Mouse (Mus musculus): Measurements from ENCODE around the gene Aak1. TPM values are rescaled to one million over a fixed set of nuclear protein-coding genes. Genes with fewer than 3 reads are reported as not detected.

Aak1 gene
- total and polyA plus RNA-seq, 2 experiments from 2014 or later: 41.8 to 79.2 TPM

- H3K4me1 ChIP-seq (ENCODE audit: insufficient read depth, low read length): peaks cover 2% of the 10 kb centered on the region; the same call in 1 of the 2 replicates
- DNase-seq (ENCODE audit: low spot score): no peak
- no peaks in the 10 kb centered on the region for H3K9me3 ChIP-seq (ENCODE audit: low read length)
- H3K4me2 ChIP-seq (ENCODE audit: low read depth, low read length, poor library complexity, severe bottlenecking): no peak overlapping the region
- TF ChIP-seq CTCF (IDR thresholded peaks at IDR 0.05): no peak
- no peak for ATAC-seq (ENCODE audit: low FRiP score)
- H3K27me3 ChIP-seq (ENCODE audit: insufficient read depth, low read length): no peaks in the 10 kb centered on the region
- H3K27ac ChIP-seq (ENCODE audit: low read depth, low read length): no peak overlapping the region
- no peaks in the 10 kb centered on the region for H3K36me3 ChIP-seq (ENCODE audit: insufficient read depth, low read length)
- H3K9ac ChIP-seq (replicated peaks; ENCODE audit: low read length, poor library complexity, severe bottlenecking): no peak overlapping the region
- H3K4me3 ChIP-seq (ENCODE audit: low read depth, low read length): no peak overlapping the region
Measured at GRCm38 (mm10) chr6:87005577-87005976, 156.3 kb downstream of the Aak1 start.

GRCm38 (mm10) chr6:87008887-87009286 lies 159.6 kb downstream of the Aak1 start, which contains the start of gene Nfu1:
Gene Nfu1, plus strand, starts transcription at chr6:87009236.
- DNase-seq (ENCODE audit: low spot score): no peak
- peak within 1 kb of the TSS; percentile 97 for H3K9ac ChIP-seq (replicated peaks; ENCODE audit: low read length, poor library complexity, severe bottlenecking)
- 79% methylated on average over 6 of the region's 6 CpGs for WGBS

GRCm38 (mm10) chr6:87009692-87010328 lies 160.5 kb downstream of the Aak1 start:
- H3K4me2 ChIP-seq (ENCODE audit: low read depth, low read length, poor library complexity, severe bottlenecking): peak overlapping the region; percentile 66
- under 1% methylated on average over 36 of the region's 36 CpGs for WGBS
- H3K27ac ChIP-seq (ENCODE audit: low read depth, low read length): peak overlapping the region; percentile 79
- H3K36me3 ChIP-seq (ENCODE audit: insufficient read depth, low read length): peaks cover 6% of the 10 kb centered on the region; the same call in 1 of the 2 replicates
- peak; percentile 94 for ATAC-seq (ENCODE audit: low FRiP score)
- H3K9me3 ChIP-seq (ENCODE audit: low read length): no peaks in the 10 kb centered on the region
- peak overlapping the region; percentile 61 for H3K4me3 ChIP-seq (ENCODE audit: low read depth, low read length)
- H3K4me1 ChIP-seq (ENCODE audit: insufficient read depth, low read length): peaks cover 4% of the 10 kb centered on the region; the same call in 1 of the 2 replicates
- H3K27me3 ChIP-seq (ENCODE audit: insufficient read depth, low read length): no peaks in the 10 kb centered on the region
- peak overlapping the region; percentile 97 for H3K9ac ChIP-seq (replicated peaks; ENCODE audit: low read length, poor library complexity, severe bottlenecking)
- peak; percentile 95 for DNase-seq (ENCODE audit: low spot score)
- no peak for TF ChIP-seq CTCF (IDR thresholded peaks at IDR 0.05)

More at GRCm38 (mm10) chr6:87008887-87009286, 159.6 kb downstream of the Aak1 start, which contains the start of gene Nfu1:
- peak within 1 kb of the TSS; percentile 61 for H3K4me3 ChIP-seq (ENCODE audit: low read depth, low read length)
- no peaks in the 10 kb centered on the region for H3K27me3 ChIP-seq (ENCODE audit: insufficient read depth, low read length)
- H3K36me3 ChIP-seq (ENCODE audit: insufficient read depth, low read length): peaks cover 6% of the 10 kb centered on the region; the same call in 1 of the 2 replicates
- ATAC-seq (ENCODE audit: low FRiP score): no peak
- peak within 1 kb of the TSS; percentile 79 for H3K27ac ChIP-seq (ENCODE audit: low read depth, low read length)
- TF ChIP-seq CTCF (IDR thresholded peaks at IDR 0.05): no peak
- no peaks in the 10 kb centered on the region for H3K9me3 ChIP-seq (ENCODE audit: low read length)
- H3K4me1 ChIP-seq (ENCODE audit: insufficient read depth, low read length): peaks cover 4% of the 10 kb centered on the region; the same call in 1 of the 2 replicates
- H3K4me2 ChIP-seq (ENCODE audit: low read depth, low read length, poor library complexity, severe bottlenecking): peak within 1 kb of the TSS; percentile 66

- Histone ChIP-seq H3K9me3 (ENCODE audit: low read length) (no peaks in the 10 kb centered on the region), H3K27me3 (ENCODE audit: insufficient read depth, low read length) (no peaks in the 10 kb centered on the region), H3K27ac (ENCODE audit: low read depth, low read length) (no peak overlapping the region), H3K4me2 (ENCODE audit: low read depth, low read length, poor library complexity, severe bottlenecking) (no peak overlapping the region), H3K4me3 (ENCODE audit: low read depth, low read length) (no peak overlapping the region), H3K36me3 (ENCODE audit: insufficient read depth, low read length) (peaks cover 44% of the 10 kb centered on the region), H3K4me1 (ENCODE audit: insufficient read depth, low read length) (no peaks in the 10 kb centered on the region), H3K9ac (replicated peaks; ENCODE audit: low read length, poor library complexity, severe bottlenecking) (no peak overlapping the region)
- DNase-seq (ENCODE audit: low spot score) (peak; percentile 64), ATAC-seq (ENCODE audit: low FRiP score) (no peak)
- peak; percentile 79 for TF ChIP-seq CTCF (IDR thresholded peaks at IDR 0.05)
- WGBS: 68% methylated on average over 4 of the region's 4 CpGs
Measured at GRCm38 (mm10) chr6:87016916-87017315, 167.6 kb downstream of the Aak1 start.

- ATAC-seq (ENCODE audit: low FRiP score) (no peak), DNase-seq (ENCODE audit: low spot score) (no peak)
- WGBS: 93% methylated on average over 8 of the region's 8 CpGs
Measured at GRCm38 (mm10) chr6:87018874-87019273, 169.6 kb downstream of the Aak1 start.

GRCm38 (mm10) chr6:87021791-87022190 lies 172.5 kb downstream of the Aak1 start:
- DNase-seq (ENCODE audit: low spot score): no peak
- Histone ChIP-seq H3K4me3 (ENCODE audit: low read depth, low read length) (no peak overlapping the region), H3K9me3 (ENCODE audit: low read length) (no peaks in the 10 kb centered on the region), H3K27ac (ENCODE audit: low read depth, low read length) (no peak overlapping the region), H3K36me3 (ENCODE audit: insufficient read depth, low read length) (peaks cover 58% of the 10 kb centered on the region), H3K9ac (replicated peaks; ENCODE audit: low read length, poor library complexity, severe bottlenecking) (no peak overlapping the region), H3K4me2 (ENCODE audit: low read depth, low read length, poor library complexity, severe bottlenecking) (no peak overlapping the region), H3K4me1 (ENCODE audit: insufficient read depth, low read length) (no peaks in the 10 kb centered on the region), H3K27me3 (ENCODE audit: insufficient read depth, low read length) (no peaks in the 10 kb centered on the region)
- 98% methylated on average over 12 of the region's 12 CpGs for WGBS
- no peak for TF ChIP-seq CTCF (IDR thresholded peaks at IDR 0.05)
- no peak for ATAC-seq (ENCODE audit: low FRiP score)

More at GRCm38 (mm10) chr6:87018874-87019273, 169.6 kb downstream of the Aak1 start:
- no peak overlapping the region for H3K27ac ChIP-seq (ENCODE audit: low read depth, low read length)
- no peaks in the 10 kb centered on the region for H3K9me3 ChIP-seq (ENCODE audit: low read length)
- H3K4me1 ChIP-seq (ENCODE audit: insufficient read depth, low read length): no peaks in the 10 kb centered on the region
- H3K27me3 ChIP-seq (ENCODE audit: insufficient read depth, low read length): no peaks in the 10 kb centered on the region
- no peak overlapping the region for H3K4me2 ChIP-seq (ENCODE audit: low read depth, low read length, poor library complexity, severe bottlenecking)
- no peak overlapping the region for H3K9ac ChIP-seq (replicated peaks; ENCODE audit: low read length, poor library complexity, severe bottlenecking)
- no peak for TF ChIP-seq CTCF (IDR thresholded peaks at IDR 0.05)
- peaks cover 51% of the 10 kb centered on the region for H3K36me3 ChIP-seq (ENCODE audit: insufficient read depth, low read length)
- no peak overlapping the region for H3K4me3 ChIP-seq (ENCODE audit: low read depth, low read length)
